Mouse (Mus musculus) heart, postnatal 10 days (tissue): ENCODE results near the gene Dcp1b. TPM values are rescaled to one million over a fixed set of nuclear protein-coding genes. Genes with fewer than 3 reads are reported as not detected.
A peak's percentile ranks its signal among the peaks of the same experiment; 100 is the strongest.

ENCODE experiments used
- DNase-seq, 2 experiments: peaks; one replicate each; pipeline ENCODE4 v3.0.0; 2021
- intact Hi-C: fragments of 180-260 bp; cut with DNase I; formaldehyde crosslinking; loops from one replicate; pipeline ENCODE4 v1.15.1; 2025
- total RNA-seq, 2 experiments: library from RNA; stranded (reverse); gene quantifications; 2 replicates each; pipeline ENCODE4 v1.2.3; 2021

Dcp1b gene
- total RNA-seq, 2 experiments from 2014 or later = 4.2 to 5.3 TPM

- no peak for DNase-seq
- intact Hi-C loops = no loop called here
These were observed 50.7 kb downstream of the Dcp1b start for GRCm38 (mm10) chr6:119225731-119226130.

GRCm38 (mm10) chr6:119227001-119227400 is 51.9 kb downstream of the Dcp1b start:
- intact Hi-C loops = no loop called here
- DNase-seq = no peak

GRCm38 (mm10) chr6:119228861-119229603 is 54.0 kb downstream of the Dcp1b start:
- intact Hi-C loops = no loop called here
- DNase-seq = no peak

GRCm38 (mm10) chr6:119233066-119233465 is 58.0 kb downstream of the Dcp1b start:
- peak; percentile 36 to 59 for DNase-seq

GRCm38 (mm10) chr6:119235441-119235840 is 60.4 kb downstream of the Dcp1b start:
- intact Hi-C loops = no loop called here
- DNase-seq = no peak

More at GRCm38 (mm10) chr6:119233066-119233465, 58.0 kb downstream of the Dcp1b start:
- intact Hi-C loops = no loop called here

GRCm38 (mm10) chr6:119236241-119236640 is 61.2 kb downstream of the Dcp1b start, which contains the start of gene Cacna2d4:
Cacna2d4 (plus strand) TSS chr6:119236526.
- no peak for DNase-seq
- intact Hi-C loops = no loop called here

GRCm38 (mm10) chr6:119237427-119237989 is 62.5 kb downstream of the Dcp1b start:
- peak; percentile 44 to 64 for DNase-seq
- intact Hi-C loops = no loop called here

GRCm38 (mm10) chr6:119239341-119240005 is 64.4 kb downstream of the Dcp1b start:
- intact Hi-C loops = no loop called here
- no peak for DNase-seq

- DNase-seq = no peak
- intact Hi-C loops = no loop called here
These were observed 65.2 kb downstream of the Dcp1b start for GRCm38 (mm10) chr6:119240256-119240655.

GRCm38 (mm10) chr6:119240871-119241705 is 66.0 kb downstream of the Dcp1b start:
- no peak for DNase-seq
- intact Hi-C loops = no loop called here

- intact Hi-C loops = no loop called here
- no peak for DNase-seq
These were observed 71.0 kb downstream of the Dcp1b start for GRCm38 (mm10) chr6:119246082-119246481.

- no peak for DNase-seq
- intact Hi-C loops = no loop called here
These were observed 73.5 kb downstream of the Dcp1b start for GRCm38 (mm10) chr6:119248578-119248977.

- no peak for DNase-seq
- intact Hi-C loops = no loop called here
These were observed 74.7 kb downstream of the Dcp1b start for GRCm38 (mm10) chr6:119249726-119250125.

GRCm38 (mm10) chr6:119251704-119252103 is 76.7 kb downstream of the Dcp1b start:
- no peak for DNase-seq
- intact Hi-C loops = no loop called here

Other genes starting within 250 kb of the Dcp1b start
- gene Cacna1c, start 21.2 kb downstream of the Dcp1b start, total RNA-seq = 100 to 1,000 TPM; 207 to 222 TPM
- not detected for gene Cacna2d4, start 61.3 kb downstream of the Dcp1b start, total RNA-seq
- not detected for gene Lrtm2, start 155.5 kb downstream of the Dcp1b start, total RNA-seq
- gene Adipor2, start 242.5 kb downstream of the Dcp1b start, total RNA-seq = 10 to 100 TPM; 59.0 to 61.0 TPM